Mouse (Mus musculus) myocyte (in vitro differentiated cells): ENCODE data around the gene Rpf2. TPM values are rescaled to one million over a fixed set of nuclear protein-coding genes. Genes with fewer than 3 reads are reported as not detected.
A peak's percentile ranks its signal among the peaks of the same experiment; 100 is the strongest.

Source experiments
- H3K27me3 ChIP-seq: one replicate; pipeline ENCODE4 v1.6.1; 2011; ENCODE audit not compliant: control insufficient read depth, insufficient read depth, insufficient read length
- H3K36me3 ChIP-seq: one replicate; pipeline ENCODE4 v1.6.1; 2011; ENCODE audit not compliant: control insufficient read depth, insufficient read depth
- H3K4me2 ChIP-seq: one replicate; pipeline ENCODE4 v1.6.1; 2011; ENCODE audit warnings: low read depth, control low read depth
- H3K4me3 ChIP-seq: one replicate; pipeline ENCODE4 v1.5.1; 2011; ENCODE audit warnings: mild to moderate bottlenecking, control low read depth, moderate library complexity
- H3K79me2 ChIP-seq: one replicate; pipeline ENCODE4 v1.6.1; 2011; ENCODE audit not compliant: control insufficient read depth, insufficient read depth
- H3ac ChIP-seq: one replicate; pipeline ENCODE4 v1.6.1; 2011; ENCODE audit not compliant: control insufficient read depth, insufficient read length
- CEBPB ChIP-seq: IDR thresholded peaks from 2 replicates; pipeline ENCODE4 v1.6.1; 2011; ENCODE audit warnings: mild to moderate bottlenecking, moderate library complexity; ENCODE audit not compliant: poor library complexity, insufficient read depth, severe bottlenecking
- E2F4 ChIP-seq: IDR thresholded peaks from one replicate; pipeline ENCODE4 v1.6.1; 2011; ENCODE audit warnings: mild to moderate bottlenecking, control low read depth, moderate library complexity; ENCODE audit not compliant: insufficient read depth
- MAX ChIP-seq: IDR thresholded peaks from one replicate; pipeline ENCODE4 v1.6.1; 2011; ENCODE audit warnings: low read depth, mild to moderate bottlenecking, control low read depth
- MYOD1 ChIP-seq, 3 experiments: IDR thresholded peaks; one replicate each; pipeline ENCODE4 v1.6.1; 2011; ENCODE audit warnings: control low read depth in 2 of 3, low read depth in 2 of 3, mild to moderate bottlenecking in 2 of 3, moderate library complexity in 1 of 3; ENCODE audit not compliant: insufficient read length in 2 of 3, control insufficient read depth in 1 of 3
- MYOG ChIP-seq, 3 experiments: IDR thresholded peaks; one replicate each; pipeline ENCODE4 v1.6.1; 2011; ENCODE audit warnings: control low read depth in 2 of 3, low read depth in 2 of 3, mild to moderate bottlenecking in 2 of 3; ENCODE audit not compliant: insufficient read length in 2 of 3, control insufficient read depth in 1 of 3, insufficient read depth in 1 of 3
- POLR2A ChIP-seq: IDR thresholded peaks from one replicate; pipeline ENCODE4 v1.6.1; 2011; ENCODE audit warnings: low read depth, mild to moderate bottlenecking, control low read depth, moderate library complexity; ENCODE audit not compliant: insufficient read length
- POLR2AphosphoS2 ChIP-seq: IDR thresholded peaks from one replicate; pipeline ENCODE4 v1.6.1; 2011; ENCODE audit warnings: low read depth, control low read depth; ENCODE audit not compliant: insufficient read length
- REST ChIP-seq: IDR thresholded peaks from one replicate; pipeline ENCODE4 v1.6.1; 2011; ENCODE audit warnings: mild to moderate bottlenecking, control low read depth, moderate library complexity; ENCODE audit not compliant: insufficient read depth, insufficient read length
- SRF ChIP-seq: IDR thresholded peaks from one replicate; pipeline ENCODE4 v1.6.1; 2011; ENCODE audit warnings: low read depth; ENCODE audit not compliant: control insufficient read depth, insufficient read length
- TCF12 ChIP-seq: IDR thresholded peaks from one replicate; pipeline ENCODE4 v1.6.1; 2011; ENCODE audit warnings: mild to moderate bottlenecking, control low read depth; ENCODE audit not compliant: poor library complexity, insufficient read depth, severe bottlenecking
- TCF3 ChIP-seq: IDR thresholded peaks from one replicate; pipeline ENCODE4 v1.6.1; 2011; ENCODE audit warnings: low read depth, control low read depth; ENCODE audit not compliant: insufficient read length
- USF1 ChIP-seq: IDR thresholded peaks from one replicate; pipeline ENCODE4 v1.6.1; 2011; ENCODE audit warnings: low read depth, mild to moderate bottlenecking, control low read depth, moderate library complexity
- polyA plus RNA-seq: library from polyadenylated mRNA; unstranded; fragments of >200 nt; fragmentation: generic; extraction: Trizol; gene quantifications from one replicate; pipeline ENCODE4 v1.2.1, GENCODE M21; 2012; ENCODE audit warnings: missing spikeins

The Rpf2 gene
- polyA plus RNA-seq, result 22.3 TPM

DNA sequence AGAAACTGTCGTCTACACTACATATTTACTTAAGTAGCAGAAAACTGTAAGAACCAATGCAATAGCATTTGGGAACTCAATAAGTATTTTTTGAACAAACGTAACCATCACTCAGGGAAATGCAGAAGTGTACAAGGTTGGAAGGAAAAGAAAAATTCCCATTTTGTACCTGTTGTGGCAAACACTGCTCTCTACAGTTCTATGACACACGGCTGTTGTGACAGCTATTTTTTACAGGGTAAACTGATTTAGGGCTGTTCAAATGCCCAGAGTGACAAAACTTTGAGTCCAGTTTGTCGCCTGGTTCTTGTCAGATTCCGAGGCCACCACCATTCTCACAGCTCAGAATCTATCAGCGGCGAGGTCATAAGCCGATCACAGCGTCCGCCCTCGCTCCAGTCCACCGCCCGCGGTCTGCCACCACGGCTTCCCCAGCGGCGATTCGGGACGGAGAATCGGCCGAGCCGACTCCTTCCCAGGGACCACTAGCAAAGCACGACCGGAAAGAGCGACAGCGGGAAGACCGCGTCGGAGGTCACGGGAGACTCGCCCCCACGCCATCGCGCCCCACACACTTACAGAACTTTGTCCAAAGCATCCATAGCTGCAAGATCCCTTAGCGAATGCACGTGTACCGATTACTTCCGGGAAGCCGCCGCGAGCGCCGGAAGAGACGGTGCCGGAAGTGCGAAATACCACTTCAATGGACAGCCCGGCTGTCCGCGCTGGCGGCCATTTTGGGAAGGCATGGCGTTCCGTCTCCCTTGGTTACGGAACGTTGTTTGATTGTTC lies at the start of gene Rpf2:
Rpf2 (minus strand) TSS at position 663 of the 792 bp plus-strand sequence.
- Histone ChIP-seq H3K79me2 (peaks cover 39% of the 10 kb centered on the region), H3K4me3 (peak within 1 kb of the TSS; percentile 83)
- TF ChIP-seq CEBPB (no peak), POLR2A (peak; percentile 64), USF1 (peak; percentile 28), E2F4 (no peak), SRF (peak; percentile 28), MYOD1 (IDR thresholded peaks at IDR 0.05; ENCODE audit: control insufficient read depth in 1 of 3, insufficient read length in 2 of 3, low read depth in 2 of 3) (peak in 1 of 3 experiments; percentile 39), MAX (peak; percentile 74), POLR2AphosphoS2 (peak; percentile 87)

DNA sequence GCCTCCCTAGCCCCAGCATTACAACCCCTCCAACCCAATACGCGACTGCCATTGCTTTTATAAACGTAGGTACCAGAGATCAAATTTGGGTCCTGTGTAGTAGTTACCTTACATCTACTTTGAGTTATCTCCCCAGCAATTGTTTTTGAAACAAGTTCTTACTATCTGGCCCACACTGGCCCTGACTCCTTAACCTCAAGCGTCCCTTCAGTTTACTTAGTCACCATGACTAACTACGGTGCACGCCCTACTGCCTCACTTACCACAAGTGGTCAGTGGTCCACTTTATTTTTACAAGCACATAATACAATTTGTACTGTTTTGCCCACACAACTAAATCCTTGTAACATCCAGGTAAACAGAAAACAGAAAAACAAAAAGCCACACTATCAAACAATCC lies 45.8 kb upstream of the Rpf2 start:
- Histone ChIP-seq H3K79me2 (peaks cover 60% of the 10 kb centered on the region), H3K36me3 (no peaks in the 10 kb centered on the region), H3K4me2 (peak overlapping the region; percentile 33), H3ac (no peak overlapping the region), H3K4me3 (no peak overlapping the region), H3K27me3 (no peaks in the 10 kb centered on the region)
- TF ChIP-seq E2F4, result no peak
- TF ChIP-seq REST, result no peak
- TF ChIP-seq MYOD1 (IDR thresholded peaks at IDR 0.05; ENCODE audit: control insufficient read depth in 1 of 3, insufficient read length in 2 of 3, low read depth in 2 of 3), result no peak
- TF ChIP-seq USF1, result no peak
- no peak for TF ChIP-seq MAX
- no peak for TF ChIP-seq TCF12
- no peak for TF ChIP-seq MYOG (IDR thresholded peaks at IDR 0.05; ENCODE audit: control insufficient read depth in 1 of 3, insufficient read depth in 1 of 3, insufficient read length in 2 of 3, low read depth in 2 of 3)
- no peak for TF ChIP-seq TCF3
- TF ChIP-seq POLR2AphosphoS2, result no peak
- no peak for TF ChIP-seq POLR2A

More for the DNA sequence above, at the start of gene Rpf2:
- Histone ChIP-seq H3K36me3 (peaks cover 26% of the 10 kb centered on the region), H3K4me2 (peak within 1 kb of the TSS; percentile 94), H3K27me3 (no peaks in the 10 kb centered on the region), H3ac (peak within 1 kb of the TSS; percentile 55)

DNA sequence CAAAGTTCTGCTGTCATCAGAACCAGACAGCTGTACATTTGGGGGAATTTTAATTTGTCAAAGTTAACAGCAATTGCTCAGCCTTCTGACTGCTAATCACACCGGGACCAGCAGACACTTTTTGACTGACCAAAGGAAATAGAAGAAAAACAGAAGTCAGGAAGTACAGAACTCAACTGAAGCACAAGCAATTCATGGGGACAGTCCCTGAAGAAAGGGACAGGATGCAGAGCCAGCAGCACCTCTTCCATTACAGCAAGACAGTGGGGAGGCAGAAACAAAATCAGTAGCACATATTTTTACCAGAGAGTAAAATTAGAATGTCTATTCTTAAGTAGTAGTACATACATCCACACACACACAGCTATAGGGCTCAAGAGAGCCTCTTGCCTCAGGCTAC lies 39.9 kb upstream of the Rpf2 start:
- H3K27me3 ChIP-seq, result no peaks in the 10 kb centered on the region
- TF ChIP-seq USF1 (no peak), TCF12 (no peak), E2F4 (no peak), SRF (no peak), POLR2A (no peak), MYOD1 (IDR thresholded peaks at IDR 0.05; ENCODE audit: control insufficient read depth in 1 of 3, insufficient read length in 2 of 3, low read depth in 2 of 3) (no peak), POLR2AphosphoS2 (no peak), MAX (no peak), MYOG (IDR thresholded peaks at IDR 0.05; ENCODE audit: control insufficient read depth in 1 of 3, insufficient read depth in 1 of 3, insufficient read length in 2 of 3, low read depth in 2 of 3) (no peak)
- no peak overlapping the region for H3ac ChIP-seq
- peaks cover 16% of the 10 kb centered on the region for H3K36me3 ChIP-seq
- H3K4me2 ChIP-seq, result no peak overlapping the region
- H3K4me3 ChIP-seq, result no peak overlapping the region
- peaks cover 4% of the 10 kb centered on the region for H3K79me2 ChIP-seq

DNA sequence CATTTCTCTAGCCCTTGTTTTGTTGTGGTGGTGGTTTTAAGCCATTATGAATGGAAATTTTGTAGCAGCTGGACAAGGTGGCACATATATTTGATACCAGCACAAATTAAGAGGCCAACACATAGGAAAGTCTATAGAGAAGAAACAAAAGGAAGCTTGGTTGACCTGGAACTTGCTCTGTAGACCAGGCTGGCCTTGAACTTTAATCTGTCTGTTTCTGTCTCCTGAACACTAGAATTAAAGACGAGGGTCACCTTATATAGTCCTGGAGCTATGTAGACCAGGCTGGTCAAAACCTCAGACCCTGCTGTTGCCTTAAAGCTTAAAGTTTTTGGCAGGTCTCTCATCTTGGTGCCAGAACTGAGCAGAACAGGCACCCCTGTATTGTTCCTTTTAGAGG lies 38.7 kb upstream of the Rpf2 start:
- H3K4me3 ChIP-seq, result no peak overlapping the region
- no peak for TF ChIP-seq POLR2A
- TF ChIP-seq MAX, result no peak
- no peak for TF ChIP-seq TCF12
- no peak for TF ChIP-seq REST
- TF ChIP-seq E2F4, result no peak
- TF ChIP-seq CEBPB, result no peak
- no peak for TF ChIP-seq USF1
- no peak for TF ChIP-seq POLR2AphosphoS2
- no peak for TF ChIP-seq TCF3
- no peak for TF ChIP-seq SRF
- TF ChIP-seq MYOG (IDR thresholded peaks at IDR 0.05; ENCODE audit: control insufficient read depth in 1 of 3, insufficient read depth in 1 of 3, insufficient read length in 2 of 3, low read depth in 2 of 3), result no peak
- no peak for TF ChIP-seq MYOD1 (IDR thresholded peaks at IDR 0.05; ENCODE audit: control insufficient read depth in 1 of 3, insufficient read length in 2 of 3, low read depth in 2 of 3)
- H3K4me2 ChIP-seq, result no peak overlapping the region
- H3K79me2 ChIP-seq, result no peaks in the 10 kb centered on the region
- H3ac ChIP-seq, result no peak overlapping the region
- H3K36me3 ChIP-seq, result peaks cover 16% of the 10 kb centered on the region
- H3K27me3 ChIP-seq, result no peaks in the 10 kb centered on the region
